Mouse (Mus musculus) forebrain, postnatal 0 days (tissue): ENCODE measurements at regions not wholly inside any gene's neighbourhood (a gene's known extent, or its start where the extent isn't known, plus 50 kb on each side); places are given as distances from the start of the nearest gene placed in this dataset.

Experiments
- ATAC-seq: fragments of 200-750 bp; cut with Nextera tagmentation; 2 replicates; pipeline ENCODE4 v1.8.0; 2017; ENCODE audit warnings: mild to moderate bottlenecking, moderate library complexity
- DNase-seq: peaks from one replicate; pipeline ENCODE4 v3.0.0-alpha.2; 2015
- H3K27ac ChIP-seq: fragments of 300-500 bp; sonication (generic); 2 replicates; pipeline ENCODE4 v1.5.1; 2014; ENCODE audit warnings: low read depth, mild to moderate bottlenecking, antibody characterized with exemption, low read length, moderate library complexity, mixed read lengths
- H3K27me3 ChIP-seq: fragments of 300-500 bp; sonication (generic); 2 replicates; pipeline ENCODE4 v1.6.1; 2014; ENCODE audit warnings: mild to moderate bottlenecking, low read length, mixed read lengths; ENCODE audit not compliant: insufficient read depth
- H3K36me3 ChIP-seq: fragments of 300-500 bp; sonication (generic); 2 replicates; pipeline ENCODE4 v1.6.1; 2014; ENCODE audit warnings: mild to moderate bottlenecking, moderate library complexity; ENCODE audit not compliant: insufficient read depth
- H3K4me1 ChIP-seq: fragments of 300-500 bp; sonication (generic); 2 replicates; pipeline ENCODE4 v1.6.1; 2014; ENCODE audit warnings: antibody characterized with exemption; ENCODE audit not compliant: insufficient read depth
- H3K4me2 ChIP-seq: fragments of 300-500 bp; sonication (generic); 2 replicates; pipeline ENCODE4 v1.6.1; 2014; ENCODE audit warnings: low read depth, mild to moderate bottlenecking, moderate library complexity
- H3K4me3 ChIP-seq: fragments of 300-500 bp; sonication (generic); 2 replicates; pipeline ENCODE4 v1.5.1; 2014; ENCODE audit warnings: low read depth, low read length, mixed read lengths
- H3K9ac ChIP-seq: fragments of 300-500 bp; sonication (generic); 2 replicates; pipeline ENCODE4 v1.6.1; 2014; ENCODE audit warnings: mild to moderate bottlenecking
- H3K9me3 ChIP-seq: fragments of 300-500 bp; sonication (generic); 2 replicates; pipeline ENCODE4 v1.6.1; 2016; ENCODE audit warnings: low read length
- CTCF ChIP-seq: sonication (generic); IDR thresholded peaks from 2 replicates; pipeline ENCODE4 v1.5.1; 2016; ENCODE audit warnings: antibody characterized with exemption, control low read depth, low read depth
- WGBS: fragments of 180-500 bp; shearing (Covaris S2); extraction: QIAGEN DNeasy Blood & Tissue Kit; methylation state at CpG from one replicate; pipeline ENCODE4 v1.1.7; 2014; 5-methylcytosine and 5-hydroxymethylcytosine counted together

DNA sequence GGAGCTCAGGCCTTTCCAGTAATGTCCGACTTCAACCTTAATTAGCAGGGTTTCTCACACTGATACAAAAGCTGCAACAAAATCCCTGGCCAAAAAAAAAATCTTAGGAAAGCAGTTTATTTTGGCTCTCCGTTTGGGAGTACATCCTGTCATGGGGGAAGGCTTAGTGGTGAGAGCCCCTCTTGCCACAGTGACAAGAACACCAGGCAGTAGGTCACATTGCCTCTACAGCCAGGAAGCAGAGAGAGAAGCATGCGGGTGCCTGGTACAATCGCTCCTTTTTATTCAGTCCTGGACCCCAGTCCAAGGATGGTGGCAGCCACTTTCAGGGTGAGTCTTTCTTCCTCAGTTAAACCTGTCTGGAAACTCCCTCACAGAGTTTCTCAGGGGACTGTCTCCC, 280.0 kb upstream of the Jmjd1c start:
- 57% methylated on average over 4 of the region's 4 CpGs for WGBS
- Histone ChIP-seq H3K9me3 (no peaks in the 10 kb centered on the region), H3K36me3 (no peaks in the 10 kb centered on the region), H3K27me3 (no peaks in the 10 kb centered on the region), H3K9ac (no peak overlapping the region), H3K4me2 (no peak overlapping the region), H3K4me3 (no peak overlapping the region), H3K27ac (no peak overlapping the region), H3K4me1 (no peaks in the 10 kb centered on the region)
- no peak for ATAC-seq
- no peak for DNase-seq
- TF ChIP-seq CTCF: no peak

- ATAC-seq (no peak), DNase-seq (no peak)
- TF ChIP-seq CTCF: no peak
- WGBS: 85% methylated on average over 13 of the region's 13 CpGs
- H3K9me3 ChIP-seq: no peaks in the 10 kb centered on the region
- H3K9ac ChIP-seq: no peak overlapping the region
- no peak overlapping the region for H3K27ac ChIP-seq
- no peak overlapping the region for H3K4me2 ChIP-seq
- no peaks in the 10 kb centered on the region for H3K4me1 ChIP-seq
- no peaks in the 10 kb centered on the region for H3K36me3 ChIP-seq
- H3K4me3 ChIP-seq: no peak overlapping the region
- H3K27me3 ChIP-seq: no peaks in the 10 kb centered on the region
Measured at GRCm38 (mm10) chr10:66816776-66817175, 279.1 kb upstream of the Jmjd1c start.

DNA sequence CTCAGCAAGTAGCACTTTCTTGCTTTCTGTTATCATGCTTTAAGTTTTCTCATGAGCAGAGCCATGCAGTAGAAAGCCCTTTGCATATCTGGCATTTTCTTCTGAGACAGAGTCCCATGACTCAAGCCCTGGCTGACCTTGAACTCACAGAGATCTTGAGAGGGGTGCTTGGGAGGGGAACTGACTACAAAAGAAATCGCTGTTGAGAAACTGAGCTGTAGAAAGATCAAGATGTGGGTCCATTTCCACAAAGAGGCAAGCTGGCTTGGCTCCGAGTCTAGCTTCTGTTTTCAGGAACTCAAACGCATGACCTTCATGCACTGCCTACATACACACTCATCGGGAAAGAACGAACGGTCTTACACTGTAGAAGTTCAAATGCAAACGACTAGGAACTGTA, 278.0 kb upstream of the Jmjd1c start:
- no peak for TF ChIP-seq CTCF
- ATAC-seq (no peak), DNase-seq (no peak)
- Histone ChIP-seq H3K9ac (no peak overlapping the region), H3K4me3 (no peak overlapping the region), H3K4me2 (no peak overlapping the region), H3K27me3 (no peaks in the 10 kb centered on the region), H3K36me3 (no peaks in the 10 kb centered on the region), H3K4me1 (no peaks in the 10 kb centered on the region), H3K27ac (no peak overlapping the region), H3K9me3 (no peaks in the 10 kb centered on the region)
- WGBS: 82% methylated on average over 7 of the region's 7 CpGs

- H3K27me3 ChIP-seq: no peaks in the 10 kb centered on the region
- DNase-seq (no peak), ATAC-seq (no peak)
- H3K36me3 ChIP-seq: no peaks in the 10 kb centered on the region
- H3K27ac ChIP-seq: no peak overlapping the region
- H3K4me3 ChIP-seq: no peak overlapping the region
- H3K4me1 ChIP-seq: no peaks in the 10 kb centered on the region
- H3K9ac ChIP-seq: no peak overlapping the region
- 74% methylated on average over 8 of the region's 8 CpGs for WGBS
- no peak for TF ChIP-seq CTCF
- H3K4me2 ChIP-seq: no peak overlapping the region
- no peaks in the 10 kb centered on the region for H3K9me3 ChIP-seq
Measured at GRCm38 (mm10) chr10:66819517-66819916, 276.4 kb upstream of the Jmjd1c start.

DNA sequence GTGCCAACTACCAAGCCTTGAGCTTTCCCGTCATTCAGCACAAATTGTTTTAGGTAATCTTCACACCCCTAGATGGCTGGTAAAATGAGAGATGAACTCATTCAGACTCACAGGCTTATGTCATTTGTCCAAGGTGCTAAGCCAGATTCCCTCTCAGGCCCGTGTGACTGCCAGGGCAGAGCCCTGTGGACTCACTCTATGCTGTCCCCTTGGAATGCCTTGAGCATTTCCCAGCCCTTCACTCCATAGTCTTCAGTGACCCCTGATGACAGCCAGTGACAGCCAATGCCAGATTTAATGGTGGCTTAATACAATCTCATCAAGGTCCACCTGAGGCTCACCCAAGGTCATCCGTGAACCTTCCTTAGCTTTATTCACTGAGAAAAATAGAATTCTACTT, 270.2 kb upstream of the Jmjd1c start:
- H3K9me3 ChIP-seq: no peaks in the 10 kb centered on the region
- no peak overlapping the region for H3K9ac ChIP-seq
- no peak overlapping the region for H3K4me3 ChIP-seq
- WGBS: 82% methylated on average over 3 of the region's 3 CpGs
- no peak overlapping the region for H3K27ac ChIP-seq
- H3K27me3 ChIP-seq: no peaks in the 10 kb centered on the region
- TF ChIP-seq CTCF: no peak
- H3K36me3 ChIP-seq: no peaks in the 10 kb centered on the region
- no peak for ATAC-seq
- H3K4me2 ChIP-seq: no peak overlapping the region
- H3K4me1 ChIP-seq: no peaks in the 10 kb centered on the region
- no peak for DNase-seq

GRCm38 (mm10) chr10:66826327-66826726, 269.6 kb upstream of the Jmjd1c start:
- Histone ChIP-seq H3K9ac (no peak overlapping the region), H3K36me3 (no peaks in the 10 kb centered on the region), H3K27me3 (no peaks in the 10 kb centered on the region), H3K4me2 (no peak overlapping the region), H3K9me3 (no peaks in the 10 kb centered on the region), H3K4me3 (no peak overlapping the region), H3K4me1 (no peaks in the 10 kb centered on the region), H3K27ac (no peak overlapping the region)
- ATAC-seq (no peak), DNase-seq (no peak)
- TF ChIP-seq CTCF: no peak
- 63% methylated on average over 3 of the region's 3 CpGs for WGBS

- Histone ChIP-seq H3K4me1 (no peaks in the 10 kb centered on the region), H3K9ac (no peak overlapping the region), H3K4me3 (no peak overlapping the region), H3K27ac (no peak overlapping the region), H3K9me3 (no peaks in the 10 kb centered on the region), H3K27me3 (no peaks in the 10 kb centered on the region), H3K4me2 (no peak overlapping the region), H3K36me3 (no peaks in the 10 kb centered on the region)
- DNase-seq (no peak), ATAC-seq (no peak)
- TF ChIP-seq CTCF: 0 out of 2 replicates have a peak, but pooled peaks have one; percentile 10
- 72% methylated on average over 4 of the region's 4 CpGs for WGBS
Measured at GRCm38 (mm10) chr10:66834974-66835373, 261.0 kb upstream of the Jmjd1c start.

- TF ChIP-seq CTCF: no peak
- 73% methylated on average over 9 of the region's 9 CpGs for WGBS
- H3K4me3 ChIP-seq: no peak overlapping the region
- ATAC-seq: no peak
- no peak overlapping the region for H3K9ac ChIP-seq
- no peaks in the 10 kb centered on the region for H3K27me3 ChIP-seq
- H3K4me1 ChIP-seq: no peaks in the 10 kb centered on the region
- no peak overlapping the region for H3K27ac ChIP-seq
- no peak for DNase-seq
- H3K4me2 ChIP-seq: no peak overlapping the region
- no peaks in the 10 kb centered on the region for H3K36me3 ChIP-seq
- H3K9me3 ChIP-seq: no peaks in the 10 kb centered on the region
Measured at GRCm38 (mm10) chr10:66839058-66839457, 256.9 kb upstream of the Jmjd1c start.
